In genomic region chr9:56130536-56130935, GRCm38 (mm10) we compare ENCODE assay signal across 10 mouse cellular contexts.
"Had no signal": no experiment of that assay in that cellular context is flagged by ENCODE, and none has a peak within 500 bp of the region (broad histone marks: within the 10 kb centered on the region; RNA-seq: fewer than 3 reads in every experiment).

No protein-coding gene starts in this region.

- H3K36me3 ChIP-seq: liver, embryonic 15.5 days had no signal

- H3K4me1 ChIP-seq: limb, embryonic 13.5 days; liver, embryonic 15.5 days; midbrain, embryonic 13.5 days had no signal

- ATAC-seq: lung, postnatal 0 days; midbrain, embryonic 13.5 days had no signal

- H3K4me2 ChIP-seq: limb, embryonic 13.5 days; liver, embryonic 15.5 days; midbrain, embryonic 13.5 days had no signal

- H3K27ac ChIP-seq: limb, embryonic 13.5 days; liver, embryonic 15.5 days; midbrain, embryonic 13.5 days had no signal

- H3K9me3 ChIP-seq: limb, embryonic 13.5 days; liver, embryonic 15.5 days; midbrain, embryonic 13.5 days had no signal

- H3K9ac ChIP-seq: limb, embryonic 13.5 days; liver, embryonic 15.5 days; midbrain, embryonic 13.5 days had no signal

- H3K27me3 ChIP-seq: limb, embryonic 13.5 days; liver, embryonic 15.5 days; midbrain, embryonic 13.5 days had no signal

- H3K4me3 ChIP-seq: limb, embryonic 13.5 days; liver, embryonic 15.5 days; midbrain, embryonic 13.5 days had no signal

- DNase-seq: kidney, postnatal 14 days; left cerebral cortex, postnatal 4 days; lung, adult 2 months; lung, postnatal 36 days; right cerebral cortex, adult 18-20 months; right cerebral cortex, postnatal 25 days had no signal
